Mouse (Mus musculus): ENCODE data around the gene Ndufb10. TPM values are rescaled to one million over a fixed set of nuclear protein-coding genes. Genes with fewer than 3 reads are reported as not detected.

Ndufb10 gene
- polyA plus RNA-seq (2015; fragmentation: Illumina TruSeq; extraction: RNeasy Lipid Tissue Mini Kit (QIAGEN cat#74804); ENCODE audit: insufficient read depth, low read depth, low replicate concordance): 66.2 TPM

DNA sequence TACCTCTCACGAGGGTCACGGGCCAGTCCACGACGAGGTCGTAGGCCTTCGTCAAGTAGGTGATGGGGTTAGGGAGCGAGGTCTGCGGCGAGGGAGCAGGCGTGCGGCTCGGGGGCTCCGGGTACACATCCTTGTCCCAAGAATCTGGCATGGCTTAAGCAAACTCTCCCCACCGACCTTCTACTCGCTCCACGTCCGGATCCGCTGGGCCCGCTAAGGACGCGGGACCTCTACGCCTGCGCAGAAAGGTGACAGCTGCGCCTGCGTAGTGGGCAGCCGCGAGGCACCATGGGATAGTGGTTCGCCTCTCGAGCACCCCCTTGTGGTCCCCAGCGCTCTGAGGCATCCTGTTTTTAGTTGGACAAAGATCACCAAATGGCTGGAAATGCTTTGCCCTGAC, at the start of gene Ndufb10:
Gene Ndufb10, minus strand, starts transcription at position 295 of the 400 bp plus-strand sequence.

DNA sequence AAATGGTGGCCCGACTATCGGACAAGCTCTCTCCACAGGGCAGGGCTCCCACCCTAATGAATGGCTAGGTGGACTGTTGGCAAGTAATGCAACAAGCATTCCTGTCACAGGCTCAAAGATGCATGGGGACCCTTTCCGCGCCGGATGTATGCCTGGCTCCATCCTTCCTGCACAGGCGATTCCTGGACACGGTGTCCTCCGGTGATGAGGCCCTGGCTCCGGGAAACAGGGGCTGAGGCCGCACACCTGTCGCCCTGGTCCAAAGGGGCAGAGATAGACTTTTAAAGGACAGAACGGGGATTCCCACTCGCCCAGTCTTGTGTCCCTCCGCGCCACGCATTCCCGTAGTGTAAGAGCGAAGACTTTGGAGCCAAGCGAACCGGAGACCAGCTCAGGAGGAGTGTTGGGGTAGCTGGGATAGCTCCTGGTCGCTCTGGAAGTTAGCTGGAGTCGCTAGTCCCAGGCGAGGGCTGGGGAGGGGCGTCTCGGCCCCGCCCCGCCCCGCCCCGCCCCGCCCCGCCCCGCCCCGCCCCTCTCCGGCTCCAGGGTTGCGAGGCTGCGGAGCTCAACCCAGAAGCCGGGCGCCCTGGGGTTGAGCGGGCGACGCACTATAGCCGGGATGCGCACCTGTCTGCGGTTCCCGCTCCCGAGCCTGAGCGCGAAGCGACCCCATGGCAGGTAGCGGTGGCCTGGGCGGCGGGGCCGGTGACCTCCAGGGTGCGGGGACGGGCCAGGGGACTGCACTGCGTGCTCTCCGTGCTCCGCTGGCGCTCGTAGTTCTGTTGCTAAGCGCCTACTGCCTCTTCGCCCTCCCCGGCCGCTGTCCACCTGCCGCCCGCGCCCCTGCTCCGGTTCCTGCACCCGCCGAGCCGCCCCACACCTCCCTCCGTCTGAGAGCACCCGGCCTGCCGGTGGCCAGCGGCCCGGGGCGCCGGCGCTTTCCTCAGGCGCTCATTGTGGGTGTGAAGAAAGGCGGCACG, 28.4 kb upstream of the Ndufb10 start, which contains the start of gene Hs3st6:
Gene Hs3st6, plus strand, starts transcription at position 574 of the 980 bp plus-strand sequence.

DNA sequence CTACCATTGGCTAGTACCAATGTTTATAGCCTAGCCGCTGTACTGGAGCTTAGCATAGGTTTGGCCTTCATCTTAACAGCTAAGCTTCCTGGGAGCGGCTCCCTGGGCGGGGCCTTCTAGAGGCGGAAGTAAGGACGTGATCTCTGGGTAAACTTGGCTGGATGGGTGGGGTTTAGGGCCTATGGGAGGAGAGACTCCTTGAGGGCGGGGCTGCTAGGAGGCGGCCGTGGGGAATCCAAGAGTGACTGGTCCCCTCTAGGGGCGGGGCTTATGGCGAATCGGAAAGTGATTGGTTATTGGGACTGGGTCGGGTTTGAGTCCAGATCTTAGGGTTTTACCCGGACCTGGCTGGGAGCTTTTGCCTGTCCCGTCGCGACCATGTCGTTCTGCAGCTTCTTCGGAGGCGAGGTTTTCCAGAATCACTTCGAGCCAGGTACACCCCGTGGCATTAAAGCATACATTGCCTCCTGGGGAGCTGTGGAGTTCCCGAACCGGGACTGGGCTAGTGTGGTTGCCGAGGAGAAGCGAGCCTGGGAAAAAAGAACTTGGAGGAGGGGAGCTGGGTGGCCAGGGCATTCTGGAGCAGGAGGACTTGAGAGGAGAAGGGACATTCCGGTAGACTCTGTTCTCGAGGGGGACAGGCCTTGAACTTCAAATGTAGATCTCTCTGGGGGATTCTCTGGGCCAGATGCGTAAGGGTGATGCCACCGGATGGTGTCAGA, 12.2 kb upstream of the Ndufb10 start, which contains the start of gene Msrb1:
Gene Msrb1, plus strand, starts transcription at position 313 of the 722 bp plus-strand sequence.

DNA sequence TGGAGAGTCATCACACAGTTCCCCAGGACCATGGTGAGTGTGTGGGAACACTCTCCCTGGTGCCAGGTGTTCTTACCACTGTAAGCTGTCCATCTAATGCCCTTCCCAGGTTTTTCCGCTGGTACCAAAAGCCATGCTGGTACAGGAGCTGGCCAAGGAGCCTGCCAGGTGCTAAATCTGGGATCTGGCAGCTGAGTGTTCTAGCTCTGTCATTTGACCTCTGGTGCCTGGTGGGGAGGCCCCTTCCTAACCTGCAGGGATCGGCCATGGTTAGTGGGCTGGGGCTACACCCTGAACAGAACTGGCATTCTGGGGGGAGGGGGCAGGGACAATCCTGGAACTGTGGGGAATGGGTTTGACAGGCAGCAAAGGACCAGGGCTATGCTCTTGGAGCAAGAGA, 3.3 kb upstream of the Ndufb10 start, which contains the start of gene Rpl3l:
Gene Rpl3l, plus strand, starts transcription at position 203 of the 400 bp plus-strand sequence.

DNA sequence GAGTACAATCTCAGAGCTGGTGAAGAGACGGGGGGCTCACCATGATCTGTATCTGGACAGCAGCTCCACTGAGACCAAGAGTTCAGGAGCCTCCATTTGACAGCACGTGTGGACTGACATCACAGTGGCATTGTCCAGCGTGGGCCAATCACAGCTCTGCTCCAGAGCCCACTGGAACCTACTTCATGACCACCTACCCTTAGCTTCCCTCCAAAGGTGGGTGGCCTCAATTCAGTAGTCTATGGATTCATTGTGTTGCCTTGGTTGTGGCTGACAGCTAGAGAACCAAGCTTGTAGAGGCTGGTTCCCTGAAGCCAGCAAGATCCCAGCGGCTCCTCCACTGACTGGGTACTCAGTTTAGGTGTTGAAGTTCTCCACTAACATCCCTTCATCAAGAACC, 6.3 kb downstream of the Ndufb10 start, which contains the start of the genes Rnf151 and Rps2:
Gene Rnf151, minus strand, starts transcription at position 121 of the 400 bp plus-strand sequence.
Gene Rps2, plus strand, starts transcription at position 174 of the 400 bp plus-strand sequence.

DNA sequence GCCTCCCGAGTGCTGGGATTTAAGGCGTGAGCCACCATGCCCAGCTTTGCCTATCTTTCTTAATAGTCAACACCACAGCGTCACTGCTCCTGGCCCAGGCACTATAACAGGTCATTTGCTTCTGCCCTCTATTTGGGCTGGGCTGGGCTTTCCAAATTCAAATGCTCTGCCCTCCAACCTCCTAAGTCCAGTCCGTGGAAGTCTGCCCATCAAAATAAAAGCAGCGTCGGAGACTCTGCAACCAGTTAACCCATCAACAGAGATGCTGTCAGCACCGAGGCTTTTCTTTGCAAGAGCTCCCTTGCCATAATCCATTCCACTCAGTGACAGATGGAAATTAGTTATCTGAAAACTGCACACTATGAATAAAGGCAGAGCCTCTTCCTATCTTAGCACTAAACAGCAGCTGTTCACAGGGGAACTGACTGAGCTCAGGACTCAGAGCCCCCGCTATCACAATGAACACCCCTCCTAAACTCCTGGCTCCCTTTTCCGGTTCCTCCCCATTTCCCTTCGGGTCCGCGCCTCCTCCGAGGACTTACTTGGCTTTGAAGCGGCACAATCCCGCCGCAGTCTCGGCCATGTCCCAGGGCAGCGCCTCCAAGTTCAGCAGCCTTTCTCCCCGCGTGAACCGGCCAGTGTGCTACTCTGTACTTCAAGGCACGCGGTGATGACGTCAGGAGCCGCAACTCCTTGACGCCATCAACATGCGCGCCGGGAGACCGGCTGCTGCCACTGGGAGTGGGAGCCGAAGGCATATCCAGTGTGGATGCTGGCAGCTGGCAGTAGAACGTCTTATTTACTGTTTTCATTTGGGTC, 17.1 kb downstream of the Ndufb10 start, which contains the start of gene Tbl3:
Gene Tbl3, minus strand, starts transcription at position 679 of the 819 bp plus-strand sequence.

DNA sequence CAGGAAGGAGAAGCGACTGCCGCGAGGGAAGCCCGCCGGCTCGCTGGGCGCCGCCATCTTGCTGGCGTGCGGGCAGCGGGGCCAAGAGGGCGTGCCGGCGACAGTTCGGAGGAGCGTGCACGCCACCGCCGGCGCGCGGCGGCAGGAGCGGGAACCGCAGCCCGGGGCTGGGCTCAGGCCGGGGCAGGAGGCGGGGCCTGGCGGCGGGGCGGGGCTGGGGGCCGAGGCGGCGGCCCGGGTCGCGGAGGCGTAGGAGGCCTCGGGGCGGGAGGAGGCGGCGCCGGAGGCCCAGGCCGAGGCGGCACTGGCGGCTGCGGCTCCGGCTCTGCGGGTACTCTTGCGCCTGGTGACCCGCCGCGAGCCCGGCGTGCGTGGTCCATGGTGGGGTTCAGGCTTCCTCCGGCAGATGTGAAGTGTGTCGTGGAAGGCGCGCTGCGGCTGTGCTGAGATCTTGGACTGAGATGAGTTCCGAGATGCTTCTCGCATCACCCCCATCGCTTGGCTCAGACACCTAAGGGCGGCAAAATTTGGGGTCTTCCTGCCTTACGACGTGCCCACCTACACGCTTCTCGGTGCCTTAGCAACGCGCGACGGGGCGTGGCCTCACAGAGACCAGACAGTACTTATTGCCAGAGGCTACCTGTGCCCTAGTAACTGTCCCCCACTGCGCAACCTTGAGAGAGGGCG, 28.1 kb downstream of the Ndufb10 start, which contains the start of the genes Gfer and Noxo1:
Gene Gfer, minus strand, starts transcription at position 146 of the 687 bp plus-strand sequence.
Gene Noxo1, plus strand, starts transcription at position 224 of the 687 bp plus-strand sequence.

DNA sequence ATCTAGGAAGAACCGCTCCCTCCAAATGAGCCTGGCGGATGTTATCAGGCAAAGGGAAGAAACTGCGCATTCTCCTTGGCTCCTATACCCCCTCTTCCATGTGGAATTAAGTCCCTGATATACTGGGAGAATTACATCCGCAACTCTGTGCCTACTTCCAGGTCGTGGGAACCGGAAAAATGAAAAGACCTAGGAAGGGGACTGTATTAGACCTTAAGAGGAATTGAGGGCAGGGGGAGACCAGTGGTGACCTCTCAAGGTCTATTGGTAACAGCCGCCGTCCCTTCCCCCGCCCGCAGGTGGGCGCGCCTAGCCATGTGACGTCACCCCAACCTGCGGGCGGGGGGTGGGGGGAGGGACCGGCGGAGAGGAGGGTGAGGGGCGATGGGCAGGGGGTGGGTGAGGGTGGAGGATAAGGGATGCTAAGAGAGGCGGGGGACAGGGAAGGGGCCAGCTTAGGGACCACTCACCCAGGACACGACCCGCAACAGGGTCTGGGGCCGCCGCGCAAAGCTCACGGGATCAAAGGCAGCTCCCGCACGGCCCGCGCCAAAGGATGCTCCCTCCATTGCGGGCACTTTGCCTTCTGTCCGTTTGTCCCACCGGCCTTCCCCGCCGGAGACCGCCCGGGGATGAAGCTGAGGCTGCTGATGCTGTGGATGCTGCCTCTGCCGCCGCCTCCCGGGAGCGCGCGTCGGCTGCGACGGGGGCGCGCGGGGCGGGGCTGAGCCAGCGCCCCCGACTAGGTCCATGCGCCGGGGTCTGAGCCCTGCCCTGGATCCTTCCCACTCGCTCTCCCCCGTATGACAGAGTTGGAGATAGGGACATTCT, 34.8 kb downstream of the Ndufb10 start, which contains the start of gene Syngr3:
Gene Syngr3, minus strand, starts transcription at position 705 of the 831 bp plus-strand sequence.

Other genes with a start within 250 kb of the Ndufb10 start
- gene Mlst8, start 245.4 kb downstream of the Ndufb10 start, polyA plus RNA-seq (2015; fragmentation: Illumina TruSeq; extraction: RNeasy Lipid Tissue Mini Kit (QIAGEN cat#74804); ENCODE audit: insufficient read depth, low read depth, low replicate concordance): 3.5 TPM
- 0.26 TPM for gene Caskin1, start 235.9 kb downstream of the Ndufb10 start, polyA plus RNA-seq (2015; fragmentation: Illumina TruSeq; extraction: RNeasy Lipid Tissue Mini Kit (QIAGEN cat#74804); ENCODE audit: insufficient read depth, low read depth, low replicate concordance)
- gene Traf7, start 196.5 kb downstream of the Ndufb10 start, polyA plus RNA-seq (2015; fragmentation: Illumina TruSeq; extraction: RNeasy Lipid Tissue Mini Kit (QIAGEN cat#74804); ENCODE audit: insufficient read depth, low read depth, low replicate concordance): 28.2 TPM
- 35.0 TPM for gene Rab26, start 190.3 kb downstream of the Ndufb10 start, polyA plus RNA-seq (2015; fragmentation: Illumina TruSeq; extraction: RNeasy Lipid Tissue Mini Kit (QIAGEN cat#74804); ENCODE audit: insufficient read depth, low read depth, low replicate concordance)
- gene Pkd1, start 174.6 kb downstream of the Ndufb10 start, polyA plus RNA-seq (2015; fragmentation: Illumina TruSeq; extraction: RNeasy Lipid Tissue Mini Kit (QIAGEN cat#74804); ENCODE audit: insufficient read depth, low read depth, low replicate concordance): 26.9 TPM
- 50.0 TPM for gene Tsc2, start 91.8 kb downstream of the Ndufb10 start, polyA plus RNA-seq (2015; fragmentation: Illumina TruSeq; extraction: RNeasy Lipid Tissue Mini Kit (QIAGEN cat#74804); ENCODE audit: insufficient read depth, low read depth, low replicate concordance)
- gene Nthl1, start 91.8 kb downstream of the Ndufb10 start, polyA plus RNA-seq (2015; fragmentation: Illumina TruSeq; extraction: RNeasy Lipid Tissue Mini Kit (QIAGEN cat#74804); ENCODE audit: insufficient read depth, low read depth, low replicate concordance): 3.5 TPM
- gene Slc9a3r2, start 74.2 kb downstream of the Ndufb10 start, polyA plus RNA-seq (2015; fragmentation: Illumina TruSeq; extraction: RNeasy Lipid Tissue Mini Kit (QIAGEN cat#74804); ENCODE audit: insufficient read depth, low read depth, low replicate concordance): 48.3 TPM
- 1.6 TPM for gene Npw, start 66.0 kb downstream of the Ndufb10 start, polyA plus RNA-seq (2015; fragmentation: Illumina TruSeq; extraction: RNeasy Lipid Tissue Mini Kit (QIAGEN cat#74804); ENCODE audit: insufficient read depth, low read depth, low replicate concordance)
- gene Zfp598, start 54.8 kb downstream of the Ndufb10 start, polyA plus RNA-seq (2015; fragmentation: Illumina TruSeq; extraction: RNeasy Lipid Tissue Mini Kit (QIAGEN cat#74804); ENCODE audit: insufficient read depth, low read depth, low replicate concordance): 21.6 TPM
- gene Syngr3, start 34.5 kb downstream of the Ndufb10 start, polyA plus RNA-seq (2015; fragmentation: Illumina TruSeq; extraction: RNeasy Lipid Tissue Mini Kit (QIAGEN cat#74804); ENCODE audit: insufficient read depth, low read depth, low replicate concordance): 0.44 TPM
- gene Gfer, start 28.3 kb downstream of the Ndufb10 start, polyA plus RNA-seq (2015; fragmentation: Illumina TruSeq; extraction: RNeasy Lipid Tissue Mini Kit (QIAGEN cat#74804); ENCODE audit: insufficient read depth, low read depth, low replicate concordance): 10.7 TPM
- 1.6 TPM for gene Noxo1, start 28.2 kb downstream of the Ndufb10 start, polyA plus RNA-seq (2015; fragmentation: Illumina TruSeq; extraction: RNeasy Lipid Tissue Mini Kit (QIAGEN cat#74804); ENCODE audit: insufficient read depth, low read depth, low replicate concordance)
- gene Tbl3, start 16.8 kb downstream of the Ndufb10 start, polyA plus RNA-seq (2015; fragmentation: Illumina TruSeq; extraction: RNeasy Lipid Tissue Mini Kit (QIAGEN cat#74804); ENCODE audit: insufficient read depth, low read depth, low replicate concordance): 6.0 TPM
- not detected for gene Rnf151, start 6.4 kb downstream of the Ndufb10 start, polyA plus RNA-seq (2015; fragmentation: Illumina TruSeq; extraction: RNeasy Lipid Tissue Mini Kit (QIAGEN cat#74804); ENCODE audit: insufficient read depth, low read depth, low replicate concordance)
- 538 TPM for gene Rps2, start 6.4 kb downstream of the Ndufb10 start, polyA plus RNA-seq (2015; fragmentation: Illumina TruSeq; extraction: RNeasy Lipid Tissue Mini Kit (QIAGEN cat#74804); ENCODE audit: insufficient read depth, low read depth, low replicate concordance)
- gene Rpl3l, start 3.3 kb upstream of the Ndufb10 start, polyA plus RNA-seq (2015; fragmentation: Illumina TruSeq; extraction: RNeasy Lipid Tissue Mini Kit (QIAGEN cat#74804); ENCODE audit: insufficient read depth, low read depth, low replicate concordance): not detected
- gene Msrb1, start 12.2 kb upstream of the Ndufb10 start, polyA plus RNA-seq (2015; fragmentation: Illumina TruSeq; extraction: RNeasy Lipid Tissue Mini Kit (QIAGEN cat#74804); ENCODE audit: insufficient read depth, low read depth, low replicate concordance): 68.8 TPM
- 1.0 TPM for gene Hs3st6, start 28.5 kb upstream of the Ndufb10 start, polyA plus RNA-seq (2015; fragmentation: Illumina TruSeq; extraction: RNeasy Lipid Tissue Mini Kit (QIAGEN cat#74804); ENCODE audit: insufficient read depth, low read depth, low replicate concordance)
- not detected for gene Meiob, start 79.8 kb upstream of the Ndufb10 start, polyA plus RNA-seq (2015; fragmentation: Illumina TruSeq; extraction: RNeasy Lipid Tissue Mini Kit (QIAGEN cat#74804); ENCODE audit: insufficient read depth, low read depth, low replicate concordance)
- gene Hagh, start 115.7 kb upstream of the Ndufb10 start, polyA plus RNA-seq (2015; fragmentation: Illumina TruSeq; extraction: RNeasy Lipid Tissue Mini Kit (QIAGEN cat#74804); ENCODE audit: insufficient read depth, low read depth, low replicate concordance): 23.1 TPM
- 3.8 TPM for gene Fahd1, start 125.9 kb upstream of the Ndufb10 start, polyA plus RNA-seq (2015; fragmentation: Illumina TruSeq; extraction: RNeasy Lipid Tissue Mini Kit (QIAGEN cat#74804); ENCODE audit: insufficient read depth, low read depth, low replicate concordance)
- 3.4 TPM for gene Igfals, start 141.5 kb upstream of the Ndufb10 start, polyA plus RNA-seq (2015; fragmentation: Illumina TruSeq; extraction: RNeasy Lipid Tissue Mini Kit (QIAGEN cat#74804); ENCODE audit: insufficient read depth, low read depth, low replicate concordance)
- gene Nubp2, start 161.9 kb upstream of the Ndufb10 start, polyA plus RNA-seq (2015; fragmentation: Illumina TruSeq; extraction: RNeasy Lipid Tissue Mini Kit (QIAGEN cat#74804); ENCODE audit: insufficient read depth, low read depth, low replicate concordance): 8.6 TPM
- gene Spsb3, start 162.2 kb upstream of the Ndufb10 start, polyA plus RNA-seq (2015; fragmentation: Illumina TruSeq; extraction: RNeasy Lipid Tissue Mini Kit (QIAGEN cat#74804); ENCODE audit: insufficient read depth, low read depth, low replicate concordance): 7.3 TPM
- 8.7 TPM for gene Eme2, start 170.6 kb upstream of the Ndufb10 start, polyA plus RNA-seq (2015; fragmentation: Illumina TruSeq; extraction: RNeasy Lipid Tissue Mini Kit (QIAGEN cat#74804); ENCODE audit: insufficient read depth, low read depth, low replicate concordance)
- gene Mrps34, start 170.6 kb upstream of the Ndufb10 start, polyA plus RNA-seq (2015; fragmentation: Illumina TruSeq; extraction: RNeasy Lipid Tissue Mini Kit (QIAGEN cat#74804); ENCODE audit: insufficient read depth, low read depth, low replicate concordance): 13.1 TPM
- gene Nme3, start 172.0 kb upstream of the Ndufb10 start, polyA plus RNA-seq (2015; fragmentation: Illumina TruSeq; extraction: RNeasy Lipid Tissue Mini Kit (QIAGEN cat#74804); ENCODE audit: insufficient read depth, low read depth, low replicate concordance): 3.3 TPM
- 42.5 TPM for gene Mapk8ip3, start 212.5 kb upstream of the Ndufb10 start, polyA plus RNA-seq (2015; fragmentation: Illumina TruSeq; extraction: RNeasy Lipid Tissue Mini Kit (QIAGEN cat#74804); ENCODE audit: insufficient read depth, low read depth, low replicate concordance)
- gene Jpt2, start 236.2 kb upstream of the Ndufb10 start, polyA plus RNA-seq (2015; fragmentation: Illumina TruSeq; extraction: RNeasy Lipid Tissue Mini Kit (QIAGEN cat#74804); ENCODE audit: insufficient read depth, low read depth, low replicate concordance): 9.4 TPM

Measured in pancreas, adult 10 weeks (tissue).